Mouse (Mus musculus) small intestine, adult 2 months (tissue): ENCODE results near the gene Abcb4.

Experiments used
- CTCF ChIP-seq: fragments of 200-500 bp; IDR thresholded peaks from 2 replicates; pipeline ENCODE4 v1.5.1; 2012; ENCODE audit warnings: low read depth, mild to moderate bottlenecking, control low read depth, inconsistent platforms, low read length, moderate library complexity, mixed read lengths; ENCODE audit not compliant: insufficient replicate concordance, insufficient read length; ENCODE audit errors: extremely low read depth
- POLR2A ChIP-seq: fragments of 200-500 bp; IDR thresholded peaks from 2 replicates; pipeline ENCODE4 v1.6.1; 2012; ENCODE audit warnings: low read depth, mild to moderate bottlenecking, control low read depth, inconsistent platforms, low read length, moderate library complexity

GRCm38 (mm10) chr5:8863580-8864337 is 29.8 kb upstream of the Abcb4 start:
- TF ChIP-seq CTCF, result no peak
- TF ChIP-seq POLR2A, result no peak
